Mouse (Mus musculus) embryo, embryonic 11.5 days (tissue): Measurements from ENCODE around the gene Galnt6.

Experiments used
- DNase-seq: peaks from one replicate; pipeline ENCODE4 v3.0.0-alpha.2; 2012; ENCODE audit warnings: low read depth, low spot score

The Galnt6 gene

DNA sequence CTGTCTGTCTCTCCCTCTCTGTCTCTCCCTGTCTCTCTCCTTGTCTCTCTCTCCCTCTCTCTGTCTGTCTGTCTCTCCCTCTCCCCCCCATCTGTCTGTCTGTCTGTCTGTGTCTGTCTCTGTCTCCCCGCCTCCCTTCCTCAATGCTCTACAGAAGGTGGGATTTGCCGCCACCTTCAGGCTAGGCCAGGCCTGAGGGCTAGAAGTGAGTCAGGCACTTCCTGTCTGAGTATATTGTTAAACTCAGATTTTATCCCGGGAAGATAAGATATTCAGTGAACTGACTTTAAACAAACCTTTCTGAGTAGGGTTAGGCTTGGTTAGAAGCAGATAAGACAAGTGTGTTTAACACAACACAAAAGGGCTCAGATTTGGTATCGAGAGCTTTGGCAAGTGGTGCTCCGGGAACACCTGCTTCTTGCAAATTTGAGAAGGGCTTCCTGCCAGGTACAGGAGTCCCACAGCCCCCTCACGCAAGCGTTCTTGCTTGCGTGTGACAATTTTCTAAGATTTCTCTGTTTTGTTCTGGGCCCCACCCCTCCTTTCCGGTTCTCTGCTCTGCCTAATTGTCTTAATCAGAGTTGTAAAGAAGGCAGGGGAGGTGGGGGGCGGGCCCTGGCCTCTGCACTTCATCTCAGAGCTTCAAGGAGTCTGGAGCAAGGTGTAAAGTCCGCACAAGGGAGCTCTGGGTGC is 25.8 kb upstream of the Galnt6 start:
- no peak for DNase-seq

DNA sequence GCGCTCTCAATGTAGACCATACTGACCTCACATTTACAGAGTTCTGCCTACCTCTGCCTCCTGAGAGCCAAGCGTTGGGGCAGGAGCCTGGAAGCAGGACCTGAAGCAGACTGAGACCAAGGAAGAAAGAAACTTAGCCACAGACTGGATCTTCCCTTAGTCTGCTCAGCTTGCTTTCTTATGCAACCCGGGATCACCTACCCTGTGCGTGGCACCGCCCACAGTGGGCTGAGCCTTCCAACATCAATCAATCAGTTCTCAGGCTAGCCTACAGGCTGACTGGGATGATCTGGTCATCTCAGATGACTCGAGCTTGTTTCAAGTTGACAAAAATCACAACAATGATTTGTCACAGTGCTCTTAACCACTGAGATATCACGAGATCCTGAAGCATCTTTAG is 24.9 kb upstream of the Galnt6 start:
- no peak for DNase-seq

DNA sequence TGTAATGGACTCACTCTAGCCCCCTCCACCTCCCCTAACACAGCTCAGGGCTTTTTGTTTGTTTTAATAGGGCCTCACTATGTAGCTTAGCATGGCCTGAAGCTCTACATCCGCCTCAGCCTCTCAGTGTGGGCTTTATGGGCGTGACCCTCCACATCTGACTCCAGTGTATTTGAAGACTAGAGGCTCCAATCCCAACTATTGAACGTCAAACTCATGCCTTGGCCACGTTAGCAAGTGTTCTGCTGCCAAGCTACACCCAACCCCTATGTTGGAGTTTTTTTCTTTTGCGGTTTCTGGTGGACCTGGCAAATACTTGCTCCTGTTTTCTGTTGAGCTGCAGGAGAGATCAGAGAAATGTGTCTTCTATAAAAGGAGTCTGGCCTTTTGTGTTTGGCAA is 23.9 kb upstream of the Galnt6 start:
- DNase-seq, result no peak

DNA sequence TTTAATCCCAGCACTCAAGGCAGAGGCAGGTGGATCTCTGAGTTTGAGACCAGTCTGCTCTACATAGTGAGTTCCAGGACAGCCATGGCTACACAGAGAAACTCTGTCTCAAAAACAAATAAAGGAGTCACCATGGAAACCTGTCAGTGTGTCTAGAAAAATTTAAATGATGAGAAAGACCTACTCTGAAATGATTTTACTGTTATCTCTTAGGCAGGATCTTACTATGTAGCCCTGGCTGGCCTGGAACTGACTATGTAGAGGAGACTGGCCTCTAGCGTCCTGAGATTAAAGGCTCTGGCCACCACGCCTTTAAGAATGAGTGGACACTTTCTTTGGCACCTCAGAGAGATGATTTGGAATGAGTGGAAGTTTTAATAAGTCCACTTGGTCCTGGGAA is 23.3 kb upstream of the Galnt6 start:
- DNase-seq, result no peak

DNA sequence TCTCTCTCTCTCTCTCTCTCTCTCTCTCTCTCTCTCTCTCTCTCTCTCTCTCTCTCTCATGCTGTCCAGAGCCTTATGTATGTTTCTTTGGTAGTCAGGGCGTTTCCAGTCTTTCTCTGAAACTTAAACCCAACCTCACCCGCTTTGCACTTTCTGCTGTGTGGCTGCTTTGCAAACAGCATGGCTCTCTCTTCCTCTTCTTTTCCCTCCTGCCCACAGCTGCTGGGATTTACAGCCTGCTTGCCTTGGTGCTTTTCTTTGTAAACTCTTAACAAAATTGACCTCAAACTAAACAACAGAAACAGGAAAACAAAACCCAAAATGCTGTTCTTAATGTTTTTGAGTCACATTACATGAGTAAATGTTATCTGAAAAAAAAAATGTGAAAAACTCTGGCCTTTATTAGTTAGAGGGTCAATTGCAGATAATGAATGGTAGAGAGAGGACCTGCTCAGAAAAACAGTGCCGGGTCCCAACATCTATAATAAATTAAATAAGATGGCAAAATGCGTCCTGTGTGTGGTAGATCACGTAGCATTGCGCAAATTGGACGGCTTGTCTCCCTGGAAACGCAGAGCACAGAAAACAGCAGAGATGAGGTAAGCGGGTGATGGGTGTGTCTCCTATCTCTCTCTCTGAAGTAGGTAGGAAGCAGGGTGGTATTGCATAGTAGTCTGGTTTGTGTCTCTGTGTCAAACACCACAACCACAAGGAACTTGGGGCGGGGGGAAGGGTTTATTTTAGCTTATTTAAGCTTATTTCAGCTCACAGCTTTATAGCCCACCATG is 20.8 kb upstream of the Galnt6 start:
- DNase-seq, result no peak

DNA sequence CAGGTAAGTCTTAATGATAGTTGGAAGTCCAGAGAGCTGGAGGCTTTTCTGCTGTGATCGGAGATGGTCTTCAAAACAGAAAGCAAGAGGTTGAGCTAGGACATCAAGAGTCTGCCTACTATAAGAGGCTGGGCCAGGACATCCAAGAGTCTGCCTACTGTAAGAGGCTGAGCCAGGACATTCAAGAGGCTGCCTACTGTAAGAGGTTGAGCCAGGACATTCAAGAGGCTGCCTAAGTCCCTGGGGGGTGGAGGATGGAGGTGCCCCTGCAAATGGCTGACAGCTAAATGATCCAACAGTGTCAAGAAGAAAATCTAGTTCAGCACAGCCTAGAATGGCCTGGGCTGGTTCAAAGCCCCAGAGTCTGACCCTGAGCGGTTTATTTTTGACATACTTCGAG is 19.4 kb upstream of the Galnt6 start:
- no peak for DNase-seq

DNA sequence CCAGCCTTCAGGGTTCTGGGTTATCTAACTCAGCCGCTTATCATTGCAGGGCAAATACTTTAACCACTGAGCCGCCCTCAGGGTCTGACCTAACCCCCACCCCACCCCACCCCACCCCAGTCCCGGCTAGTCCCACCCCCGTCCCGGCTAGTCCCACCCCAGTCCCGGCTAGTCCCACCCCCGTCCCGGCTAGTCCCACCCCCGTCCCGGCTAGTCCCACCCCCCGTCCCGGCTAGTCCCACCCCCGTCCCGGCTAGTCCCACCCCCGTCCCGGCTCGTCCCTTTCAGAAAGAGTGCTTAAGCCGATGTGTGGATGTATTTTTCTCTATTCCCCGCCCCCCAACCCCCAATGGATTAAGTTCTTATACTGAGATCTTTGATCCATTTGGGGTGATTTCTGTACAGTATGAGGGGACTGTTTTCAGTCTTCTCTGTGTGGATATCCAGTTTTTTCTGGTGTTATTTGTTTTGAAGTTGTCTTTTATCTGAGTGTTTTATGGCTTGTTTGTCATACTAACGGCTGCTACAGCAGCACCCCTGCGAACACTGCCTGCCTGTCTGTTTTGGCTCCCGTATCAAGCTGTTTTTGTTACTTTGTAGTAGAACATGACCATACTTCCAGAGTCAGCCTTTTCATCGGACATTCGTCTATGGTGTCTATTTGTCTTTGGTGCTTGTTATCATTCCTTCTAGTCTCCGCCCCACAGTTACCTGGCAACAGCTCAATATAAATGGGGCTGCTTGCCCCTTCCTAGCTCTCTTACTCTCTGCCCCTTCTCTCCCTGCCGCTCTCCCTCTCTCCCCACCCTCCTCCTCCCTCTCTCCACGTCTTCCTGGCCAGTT is 18.2 kb upstream of the Galnt6 start:
- no peak for DNase-seq

DNA sequence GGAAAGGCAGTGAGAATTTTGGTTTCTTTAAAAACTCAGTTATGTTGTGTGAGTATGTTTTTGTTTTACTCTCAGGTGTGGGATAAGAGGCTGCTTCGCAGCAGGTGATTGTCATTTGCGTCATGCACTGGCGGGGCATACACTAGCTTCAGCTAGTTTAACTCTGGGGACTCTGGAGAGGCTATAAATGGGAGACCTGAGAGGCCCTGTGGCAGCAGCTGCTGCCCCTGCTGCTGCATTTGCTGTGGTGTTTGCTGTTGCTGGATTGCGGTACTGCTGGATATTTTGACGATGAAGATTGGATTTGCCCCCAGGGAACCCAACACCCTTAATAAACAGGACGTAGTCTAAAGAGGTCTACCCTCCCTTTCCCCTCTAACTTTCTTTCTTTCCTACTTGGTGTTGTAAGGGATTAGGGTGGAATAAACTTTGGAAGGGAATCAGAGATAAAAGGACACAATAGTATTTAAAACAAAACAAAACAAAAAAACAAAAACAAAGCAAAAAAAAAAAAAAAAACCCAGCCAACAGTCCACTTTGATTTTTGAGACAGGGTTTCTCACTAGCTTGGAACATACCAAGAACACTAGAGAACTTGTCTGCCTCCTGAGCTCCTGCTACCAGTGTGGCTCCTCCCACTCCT is 17.4 kb upstream of the Galnt6 start:
- DNase-seq, result no peak

DNA sequence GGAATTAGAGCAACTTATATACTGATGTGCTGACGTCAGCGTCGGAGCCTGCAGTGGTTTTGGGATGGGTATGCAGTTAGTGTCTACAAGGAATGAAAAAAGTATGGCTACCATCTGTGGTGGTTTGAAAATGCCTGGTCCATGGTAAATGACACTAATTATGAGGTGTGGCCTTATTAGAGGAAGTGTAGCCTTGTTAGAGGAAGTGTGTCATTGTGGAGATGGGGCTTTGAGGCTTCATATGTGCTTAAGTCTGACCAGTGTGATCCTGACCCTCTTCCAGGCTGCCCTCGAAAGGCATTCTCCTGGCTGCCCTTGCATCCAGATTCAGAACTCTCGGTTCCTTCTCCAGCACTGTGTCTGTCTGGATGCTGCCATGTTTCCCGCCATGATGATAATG is 14.1 kb upstream of the Galnt6 start:
- no peak for DNase-seq

DNA sequence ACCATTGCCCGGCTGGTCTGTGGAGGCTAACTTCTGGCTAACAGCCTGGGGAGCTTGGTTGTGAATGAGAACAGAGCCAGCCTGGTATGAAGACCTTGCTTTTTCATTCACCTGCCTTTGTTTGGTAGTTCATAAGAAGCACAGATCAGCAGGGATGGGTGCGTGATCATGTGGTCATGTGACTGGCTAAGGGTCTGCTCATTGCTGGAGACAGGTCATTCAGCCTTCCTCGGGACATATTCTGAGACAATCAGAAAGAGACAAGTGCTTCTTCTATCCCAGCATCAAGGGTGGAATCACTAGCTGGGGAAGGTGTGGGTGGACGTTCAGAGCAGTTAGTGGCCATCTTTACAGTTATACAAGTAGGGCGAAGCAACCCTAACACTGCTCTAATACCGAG is 10.3 kb upstream of the Galnt6 start:
- DNase-seq, result no peak

DNA sequence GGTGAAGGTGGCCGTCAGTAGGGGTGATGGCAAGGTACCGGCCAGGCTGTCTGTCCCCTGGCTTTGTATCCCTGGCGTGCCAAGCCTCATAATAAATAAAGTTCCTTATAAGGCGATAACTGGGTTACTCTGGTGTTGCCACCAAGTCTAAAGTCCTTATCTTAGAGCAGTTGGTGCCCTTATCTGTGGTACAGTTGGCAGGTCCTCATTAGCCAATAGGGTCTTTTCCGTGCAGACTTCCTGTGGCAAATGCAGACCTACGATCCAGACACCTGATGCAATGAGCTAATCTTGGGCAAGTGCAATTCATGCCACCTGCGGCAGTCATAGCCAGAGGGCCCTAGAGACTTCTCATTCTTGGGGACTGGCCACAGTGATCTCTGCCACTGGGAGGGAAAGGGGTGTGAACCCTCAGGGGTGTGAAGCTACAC is 9.2 kb upstream of the Galnt6 start:
- no peak for DNase-seq

DNA sequence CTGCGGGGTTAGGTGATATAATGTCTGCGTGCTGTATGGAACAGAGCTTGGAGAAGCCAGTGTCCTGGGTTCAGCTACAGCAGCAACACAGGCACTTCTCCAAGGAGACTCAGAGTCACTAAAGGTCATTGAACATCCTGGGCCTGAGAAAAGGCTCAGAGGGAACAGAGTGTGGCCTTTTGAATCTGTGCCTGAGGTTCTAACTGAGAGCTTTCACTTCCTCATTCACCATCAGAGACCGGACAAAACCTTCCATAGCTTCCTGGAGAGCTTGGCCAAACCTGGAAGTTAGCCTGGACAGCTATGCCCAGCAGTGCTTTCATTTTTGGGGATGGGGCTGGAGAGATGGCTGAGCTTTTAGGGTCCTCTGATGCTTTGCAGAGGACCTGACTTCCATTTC is 8.5 kb upstream of the Galnt6 start:
- no peak for DNase-seq

DNA sequence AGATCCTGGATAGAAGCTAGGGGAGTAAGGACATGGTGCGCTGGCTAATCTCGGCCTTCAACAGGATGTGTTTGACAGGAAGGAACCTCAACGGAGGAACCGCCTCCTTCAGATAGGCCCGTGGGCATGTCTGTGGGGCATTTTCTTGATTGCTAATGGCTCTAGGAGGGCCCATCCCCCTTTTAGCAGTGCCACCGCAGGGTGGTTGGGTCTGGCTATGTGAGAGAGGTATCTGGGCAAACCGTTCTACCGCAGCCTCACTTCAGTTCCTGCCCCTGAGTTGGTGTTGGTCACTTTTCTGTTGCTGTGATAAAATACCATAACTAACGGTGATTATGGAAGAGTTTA is 6.8 kb upstream of the Galnt6 start:
- DNase-seq, result no peak

DNA sequence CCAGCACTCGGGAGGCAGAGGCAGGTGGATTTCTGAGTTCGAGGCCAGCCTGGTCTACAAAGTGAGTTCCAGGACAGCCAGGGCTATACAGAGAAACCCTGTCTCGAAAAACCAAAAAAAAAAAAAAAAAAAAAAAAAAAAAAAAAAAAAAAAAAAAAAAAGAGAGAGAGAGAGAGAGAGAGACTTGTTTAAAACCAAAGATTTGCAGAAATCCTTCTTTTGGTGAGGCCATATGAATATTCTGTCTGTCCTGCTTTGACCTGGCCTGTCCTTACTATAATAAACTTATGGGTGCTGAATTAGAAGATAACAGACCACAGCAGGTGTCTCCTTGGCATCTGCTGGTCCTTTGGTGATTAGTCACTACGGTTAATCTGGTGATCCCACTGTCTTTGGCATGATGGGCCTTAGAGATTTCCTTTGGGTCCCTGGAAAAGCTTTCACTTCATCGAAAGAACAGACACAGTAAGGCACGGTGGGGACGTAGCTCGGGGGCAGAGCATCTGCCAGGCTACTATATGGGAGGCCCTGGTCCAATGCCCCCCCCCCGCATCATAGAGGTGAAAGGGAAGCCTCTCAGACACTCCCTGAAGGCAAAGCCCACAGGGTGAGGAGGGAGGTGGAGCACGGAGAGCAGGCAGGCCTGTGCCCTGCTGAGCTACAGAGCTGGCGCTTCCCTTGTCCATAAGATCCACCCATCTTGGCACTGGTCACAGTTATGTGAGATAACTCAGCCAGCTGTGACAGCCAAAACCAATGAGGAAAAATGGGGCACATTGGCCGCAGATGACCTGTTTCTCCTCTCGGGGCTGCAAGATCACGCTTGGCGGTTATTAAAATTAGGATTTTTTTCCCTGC is 6.1 kb upstream of the Galnt6 start:
- DNase-seq, result no peak

DNA sequence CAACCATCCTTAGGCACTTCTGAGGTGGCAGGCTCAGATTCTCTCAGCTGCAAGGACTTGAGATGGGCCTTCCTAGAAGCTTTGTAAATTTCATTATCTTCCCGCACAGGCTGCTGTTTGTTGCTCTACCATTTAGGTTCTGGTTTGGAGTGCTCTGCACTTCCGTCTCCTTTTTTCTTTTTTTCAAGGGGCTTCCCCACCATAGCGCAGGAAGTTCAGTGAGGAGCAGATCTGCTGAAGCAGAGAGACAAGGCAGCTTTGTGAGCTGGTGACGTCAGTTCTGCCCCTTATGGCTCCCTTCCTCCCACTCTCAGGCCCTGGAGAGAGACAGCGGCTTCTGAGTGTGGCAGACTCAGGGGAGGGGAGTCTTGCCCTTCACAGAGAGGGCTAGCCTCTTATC is 3.4 kb upstream of the Galnt6 start:
- no peak for DNase-seq

DNA sequence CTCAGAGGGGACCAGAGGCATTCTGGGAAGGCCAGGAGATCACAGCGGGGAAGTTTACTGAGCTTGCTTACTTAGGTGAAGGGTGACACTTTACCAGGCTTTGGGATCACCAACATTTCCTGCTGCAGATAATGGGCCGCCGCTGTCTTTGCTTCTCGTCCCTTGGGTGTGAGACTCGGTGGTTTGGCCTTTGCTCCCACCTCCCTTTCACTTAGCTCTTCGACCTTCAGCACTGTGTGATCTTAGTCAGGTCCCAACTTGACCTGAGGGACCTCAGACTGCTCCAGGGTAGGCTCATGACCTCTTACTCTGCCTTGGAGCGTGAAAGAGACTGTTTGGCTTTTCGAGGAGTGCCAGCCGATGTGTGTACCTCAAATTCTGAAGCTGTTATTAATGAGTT is 1.9 kb upstream of the Galnt6 start:
- DNase-seq, result no peak

DNA sequence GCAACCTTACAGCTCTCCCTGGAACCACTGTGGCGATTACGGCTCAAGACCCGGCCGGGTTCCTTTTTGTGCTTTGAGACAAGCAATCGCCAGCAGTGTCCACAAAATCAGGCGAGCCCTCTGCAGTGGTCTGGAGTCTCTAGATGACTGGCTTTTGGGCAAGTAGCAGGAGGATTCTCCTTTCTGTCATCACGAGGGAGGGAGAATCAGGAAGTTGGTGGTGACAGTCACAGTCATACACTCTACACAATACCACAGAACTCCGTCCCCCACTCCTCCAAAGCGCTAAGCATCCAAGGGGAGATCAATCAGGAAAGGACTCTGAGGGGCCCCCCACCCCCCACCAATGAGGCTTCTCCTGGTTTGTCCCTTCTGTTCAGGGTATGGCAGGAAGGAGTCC is 590 bp downstream of the Galnt6 start:
- no peak for DNase-seq

DNA sequence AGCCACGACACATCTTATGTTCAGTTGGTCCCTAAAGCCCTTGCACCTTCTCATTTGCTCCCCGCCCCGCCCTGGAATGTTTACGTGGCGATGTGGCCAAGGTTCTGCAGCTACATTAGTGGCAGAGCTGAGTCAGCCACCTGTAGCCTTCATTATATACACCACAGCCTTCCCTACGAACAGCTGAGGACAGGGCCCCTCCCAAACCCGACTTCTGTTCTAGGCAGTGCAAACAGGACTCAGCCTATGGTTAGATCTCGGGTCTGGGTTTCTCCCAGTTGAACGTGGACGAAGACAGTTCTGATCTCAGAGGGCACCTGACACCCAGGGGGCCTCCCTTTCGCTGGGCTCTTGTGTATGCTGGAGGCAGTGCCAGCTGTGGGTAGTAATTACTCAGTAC is 1.3 kb downstream of the Galnt6 start:
- DNase-seq, result no peak

DNA sequence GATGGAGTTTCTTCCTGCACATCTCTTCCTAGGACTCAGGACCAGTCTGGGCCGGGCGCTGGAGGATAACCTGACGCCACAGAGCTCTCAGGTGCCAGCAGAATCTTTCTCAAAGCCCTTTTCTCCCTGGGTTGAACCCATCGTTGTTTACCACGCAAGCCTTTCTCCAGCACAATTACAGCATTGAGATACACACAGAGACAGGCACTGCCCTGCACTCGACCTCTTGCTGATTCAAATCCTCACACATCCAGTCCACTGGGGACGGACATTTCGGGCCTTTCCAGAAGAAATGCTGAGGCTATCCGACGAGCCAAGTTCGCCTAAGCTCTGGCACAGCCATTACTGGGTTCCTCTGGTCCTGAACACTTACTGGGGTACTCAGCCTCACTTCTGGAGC is 2.5 kb downstream of the Galnt6 start:
- no peak for DNase-seq

DNA sequence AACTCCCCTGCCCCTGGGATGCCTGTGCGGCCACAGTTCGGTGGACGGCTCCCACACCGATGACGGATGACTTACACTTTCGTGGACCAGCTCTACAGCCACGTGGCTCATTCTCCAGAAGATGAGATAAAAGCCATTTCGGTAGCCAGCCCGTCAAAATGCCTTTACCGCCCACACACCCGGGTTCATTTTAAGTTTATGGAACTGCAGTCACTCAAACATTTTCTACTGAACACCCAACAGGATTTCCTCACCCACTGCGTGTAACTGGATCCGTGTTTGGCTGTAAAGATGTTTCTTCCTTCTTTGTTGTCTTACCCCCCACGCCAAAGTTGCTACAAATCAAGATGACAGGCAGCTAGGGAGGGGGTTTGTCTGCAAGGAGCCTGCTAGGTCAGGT is 5.7 kb downstream of the Galnt6 start:
- no peak for DNase-seq

DNA sequence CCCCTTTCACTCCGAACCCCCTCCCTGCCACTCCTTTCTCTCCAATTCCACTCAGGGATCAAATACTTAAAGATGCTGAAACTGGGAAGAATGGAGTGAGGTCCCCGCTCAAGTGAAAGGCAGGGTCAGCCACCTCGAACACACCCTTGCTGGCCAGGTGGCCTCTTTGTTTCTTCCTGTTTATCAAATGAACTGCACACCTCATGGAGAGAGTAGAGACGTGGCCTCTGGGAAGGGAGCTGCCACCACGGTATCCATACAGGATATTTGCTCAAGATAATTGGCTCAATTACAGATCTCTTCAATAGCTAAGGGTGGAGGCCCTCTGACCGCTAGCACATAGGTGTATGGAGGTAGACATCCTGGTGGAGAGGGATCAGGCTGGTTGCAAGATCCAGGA is 6.6 kb downstream of the Galnt6 start:
- DNase-seq, result no peak
